Mouse (Mus musculus): ENCODE results near the gene Cep112. TPM values are rescaled to one million over a fixed set of nuclear protein-coding genes. Genes with fewer than 3 reads are reported as not detected.

Gene Cep112
- polyA plus RNA-seq, 1 experiment, result 2.5 TPM

GRCm38 (mm10) chr11:108842765-108843164 lies 417.8 kb downstream of the Cep112 start:
- TF ChIP-seq POLR2A (IDR thresholded peaks at IDR 0.05; ENCODE audit: borderline replicate concordance, control insufficient read depth, low read depth, low read length), result no peak
- no peak for TF ChIP-seq CTCF (IDR thresholded peaks at IDR 0.05; ENCODE audit: control insufficient read depth, insufficient read depth, low read length)
- no peak overlapping the region for H3K4me3 ChIP-seq (replicated peaks; ENCODE audit: control insufficient read depth, low read depth, low read length)
- H3K27ac ChIP-seq (ENCODE audit: control insufficient read depth, insufficient read depth, low read depth, low read length, poor library complexity), result no peak overlapping the region
- no peaks in the 10 kb centered on the region for H3K4me1 ChIP-seq (ENCODE audit: control insufficient read depth, insufficient read depth, low read length)
- WGBS, result 35% methylated on average over 2 of the region's 2 CpGs

GRCm38 (mm10) chr11:108845971-108846370 lies 421.0 kb downstream of the Cep112 start:
- TF ChIP-seq POLR2A (IDR thresholded peaks at IDR 0.05; ENCODE audit: borderline replicate concordance, control insufficient read depth, low read depth, low read length) (no peak), CTCF (IDR thresholded peaks at IDR 0.05; ENCODE audit: control insufficient read depth, insufficient read depth, low read length) (no peak)
- Histone ChIP-seq H3K4me1 (ENCODE audit: control insufficient read depth, insufficient read depth, low read length) (no peaks in the 10 kb centered on the region), H3K4me3 (replicated peaks; ENCODE audit: control insufficient read depth, low read depth, low read length) (no peak overlapping the region), H3K27ac (ENCODE audit: control insufficient read depth, insufficient read depth, low read depth, low read length, poor library complexity) (no peak overlapping the region)
- 66% methylated on average over 2 of the region's 2 CpGs for WGBS

GRCm38 (mm10) chr11:108846479-108846878 lies 421.5 kb downstream of the Cep112 start:
- TF ChIP-seq CTCF (IDR thresholded peaks at IDR 0.05; ENCODE audit: control insufficient read depth, insufficient read depth, low read length) (no peak), POLR2A (IDR thresholded peaks at IDR 0.05; ENCODE audit: borderline replicate concordance, control insufficient read depth, low read depth, low read length) (no peak)
- no peak overlapping the region for H3K4me3 ChIP-seq (replicated peaks; ENCODE audit: control insufficient read depth, low read depth, low read length)
- no peaks in the 10 kb centered on the region for H3K4me1 ChIP-seq (ENCODE audit: control insufficient read depth, insufficient read depth, low read length)
- WGBS, result 76% methylated on average over 3 of the region's 3 CpGs
- H3K27ac ChIP-seq (ENCODE audit: control insufficient read depth, insufficient read depth, low read depth, low read length, poor library complexity), result no peak overlapping the region

- H3K4me3 ChIP-seq (replicated peaks; ENCODE audit: control insufficient read depth, low read depth, low read length), result no peak overlapping the region
- no peak overlapping the region for H3K27ac ChIP-seq (ENCODE audit: control insufficient read depth, insufficient read depth, low read depth, low read length, poor library complexity)
- no peaks in the 10 kb centered on the region for H3K4me1 ChIP-seq (ENCODE audit: control insufficient read depth, insufficient read depth, low read length)
- 76% methylated on average over 1 of the region's 1 CpGs for WGBS
- TF ChIP-seq POLR2A (IDR thresholded peaks at IDR 0.05; ENCODE audit: borderline replicate concordance, control insufficient read depth, low read depth, low read length) (no peak), CTCF (IDR thresholded peaks at IDR 0.05; ENCODE audit: control insufficient read depth, insufficient read depth, low read length) (no peak)
Observed at GRCm38 (mm10) chr11:108851771-108852170, 426.8 kb downstream of the Cep112 start.

- no peak overlapping the region for H3K4me3 ChIP-seq (replicated peaks; ENCODE audit: control insufficient read depth, low read depth, low read length)
- H3K27ac ChIP-seq (ENCODE audit: control insufficient read depth, insufficient read depth, low read depth, low read length, poor library complexity), result no peak overlapping the region
- WGBS, result 80% methylated on average over 6 of the region's 6 CpGs
- no peaks in the 10 kb centered on the region for H3K4me1 ChIP-seq (ENCODE audit: control insufficient read depth, insufficient read depth, low read length)
- TF ChIP-seq CTCF (IDR thresholded peaks at IDR 0.05; ENCODE audit: control insufficient read depth, insufficient read depth, low read length) (no peak), POLR2A (IDR thresholded peaks at IDR 0.05; ENCODE audit: borderline replicate concordance, control insufficient read depth, low read depth, low read length) (no peak)
Observed at GRCm38 (mm10) chr11:108857254-108857653, 432.3 kb downstream of the Cep112 start.

GRCm38 (mm10) chr11:108857678-108858338 lies 432.8 kb downstream of the Cep112 start:
- H3K4me1 ChIP-seq (ENCODE audit: control insufficient read depth, insufficient read depth, low read length), result no peaks in the 10 kb centered on the region
- no peak for TF ChIP-seq POLR2A (IDR thresholded peaks at IDR 0.05; ENCODE audit: borderline replicate concordance, control insufficient read depth, low read depth, low read length)
- TF ChIP-seq CTCF (IDR thresholded peaks at IDR 0.05; ENCODE audit: control insufficient read depth, insufficient read depth, low read length), result no peak
- no peak overlapping the region for H3K4me3 ChIP-seq (replicated peaks; ENCODE audit: control insufficient read depth, low read depth, low read length)
- WGBS, result 69% methylated on average over 7 of the region's 7 CpGs
- H3K27ac ChIP-seq (ENCODE audit: control insufficient read depth, insufficient read depth, low read depth, low read length, poor library complexity), result no peak overlapping the region

- Histone ChIP-seq H3K4me1 (ENCODE audit: control insufficient read depth, insufficient read depth, low read length) (no peaks in the 10 kb centered on the region), H3K4me3 (replicated peaks; ENCODE audit: control insufficient read depth, low read depth, low read length) (no peak overlapping the region), H3K27ac (ENCODE audit: control insufficient read depth, insufficient read depth, low read depth, low read length, poor library complexity) (no peak overlapping the region)
- no peak for TF ChIP-seq POLR2A (IDR thresholded peaks at IDR 0.05; ENCODE audit: borderline replicate concordance, control insufficient read depth, low read depth, low read length)
- no peak for TF ChIP-seq CTCF (IDR thresholded peaks at IDR 0.05; ENCODE audit: control insufficient read depth, insufficient read depth, low read length)
- WGBS, result 69% methylated on average over 3 of the region's 3 CpGs
Observed at GRCm38 (mm10) chr11:108858339-108858804, 433.4 kb downstream of the Cep112 start.

GRCm38 (mm10) chr11:108858846-108859245 lies 433.9 kb downstream of the Cep112 start:
- TF ChIP-seq CTCF (IDR thresholded peaks at IDR 0.05; ENCODE audit: control insufficient read depth, insufficient read depth, low read length), result no peak
- no peak for TF ChIP-seq POLR2A (IDR thresholded peaks at IDR 0.05; ENCODE audit: borderline replicate concordance, control insufficient read depth, low read depth, low read length)
- WGBS, result 70% methylated on average over 6 of the region's 6 CpGs
- Histone ChIP-seq H3K27ac (ENCODE audit: control insufficient read depth, insufficient read depth, low read depth, low read length, poor library complexity) (no peak overlapping the region), H3K4me1 (ENCODE audit: control insufficient read depth, insufficient read depth, low read length) (no peaks in the 10 kb centered on the region), H3K4me3 (replicated peaks; ENCODE audit: control insufficient read depth, low read depth, low read length) (no peak overlapping the region)

Measured in bone marrow, adult 2 months (tissue).